Mouse (Mus musculus) spleen, postnatal 4 days (tissue): ENCODE measurements around the gene Grb10.

ENCODE experiments used
- DNase-seq, 2 experiments: peaks; one replicate each; pipeline ENCODE4 v3.0.0; 2022; ENCODE audit warnings: low spot score in 2 of 2

Grb10 gene

GRCm38 (mm10) chr11:11905518-11905917, 133.0 kb downstream of the Grb10 start:
- no peak for DNase-seq

- no peak for DNase-seq
Observed at GRCm38 (mm10) chr11:11904995-11905394, 133.5 kb downstream of the Grb10 start.

GRCm38 (mm10) chr11:11901509-11901908, 137.0 kb downstream of the Grb10 start:
- DNase-seq = no peak

- no peak for DNase-seq
Observed at GRCm38 (mm10) chr11:11898496-11898895, 140.0 kb downstream of the Grb10 start.

GRCm38 (mm10) chr11:11897645-11898357, 140.7 kb downstream of the Grb10 start, which contains the start of gene Ddc:
Ddc (minus strand) TSS chr11:11898144.
- DNase-seq = no peak

GRCm38 (mm10) chr11:11895479-11895878, 143.0 kb downstream of the Grb10 start:
- DNase-seq = no peak

- no peak for DNase-seq
Observed at GRCm38 (mm10) chr11:11893769-11894168, 144.7 kb downstream of the Grb10 start.

- peak in 1 of 2 experiments; percentile 53 for DNase-seq
Observed at GRCm38 (mm10) chr11:11892993-11893602, 145.4 kb downstream of the Grb10 start.

- no peak for DNase-seq
Observed at GRCm38 (mm10) chr11:11891832-11892231, 146.7 kb downstream of the Grb10 start.

- DNase-seq = no peak
Observed at GRCm38 (mm10) chr11:11890139-11890741, 148.2 kb downstream of the Grb10 start.

- no peak for DNase-seq
Observed at GRCm38 (mm10) chr11:11888727-11889126, 149.8 kb downstream of the Grb10 start.

- DNase-seq = no peak
Observed at GRCm38 (mm10) chr11:11888051-11888450, 150.4 kb downstream of the Grb10 start.

- no peak for DNase-seq
Observed at GRCm38 (mm10) chr11:11886403-11886998, 152.0 kb downstream of the Grb10 start.

- DNase-seq = no peak
Observed at GRCm38 (mm10) chr11:11885921-11886320, 152.6 kb downstream of the Grb10 start.

GRCm38 (mm10) chr11:11885246-11885643, 153.2 kb downstream of the Grb10 start:
- no peak for DNase-seq

- no peak for DNase-seq
Observed at GRCm38 (mm10) chr11:11884533-11885245, 153.8 kb downstream of the Grb10 start.

GRCm38 (mm10) chr11:11881783-11882155, 156.7 kb downstream of the Grb10 start:
- no peak for DNase-seq

- DNase-seq = peak in 1 of 2 experiments; percentile 19
Observed at GRCm38 (mm10) chr11:11881026-11881782, 157.3 kb downstream of the Grb10 start.
